Mouse (Mus musculus) midbrain, embryonic 14.5 days (tissue): ENCODE data around the gene Tgm5. TPM values are rescaled to one million over a fixed set of nuclear protein-coding genes. Genes with fewer than 3 reads are reported as not detected.

Experiments
- ATAC-seq: fragments of 200-750 bp; cut with Nextera tagmentation; 2 replicates; pipeline ENCODE4 v1.8.0; 2017; ENCODE audit warnings: moderate number of reproducible peaks, moderate library complexity; ENCODE audit not compliant: low FRiP score, low TSS enrichment
- DNase-seq: peaks from one replicate; pipeline ENCODE4 v3.0.0-alpha.2; 2015
- H3K27ac ChIP-seq: fragments of 300-500 bp; sonication (generic); replicated peaks from 2 replicates; pipeline ENCODE4 v1.5.1; 2014; ENCODE audit warnings: mild to moderate bottlenecking, low read depth, low read length, moderate library complexity
- H3K27me3 ChIP-seq: fragments of 300-500 bp; sonication (generic); 2 replicates; pipeline ENCODE4 v1.6.1; 2014; ENCODE audit warnings: low read length, control low read depth, mixed read lengths; ENCODE audit not compliant: control insufficient read depth, insufficient read depth
- H3K36me3 ChIP-seq: fragments of 300-500 bp; sonication (generic); 2 replicates; pipeline ENCODE4 v1.6.1; 2014; ENCODE audit warnings: low read length, control low read depth; ENCODE audit not compliant: control insufficient read depth, insufficient read depth
- H3K4me1 ChIP-seq: fragments of 300-500 bp; sonication (generic); 2 replicates; pipeline ENCODE4 v1.6.1; 2014; ENCODE audit warnings: mild to moderate bottlenecking, antibody characterized with exemption, low read length, control low read depth; ENCODE audit not compliant: control insufficient read depth, insufficient read depth
- H3K4me2 ChIP-seq: fragments of 300-500 bp; sonication (generic); 2 replicates; pipeline ENCODE4 v1.6.1; 2014; ENCODE audit warnings: mild to moderate bottlenecking, low read length, moderate library complexity
- H3K4me3 ChIP-seq: fragments of 300-500 bp; sonication (generic); replicated peaks from 2 replicates; pipeline ENCODE4 v1.5.1; 2014; ENCODE audit warnings: low read depth, low read length
- H3K9ac ChIP-seq: fragments of 300-500 bp; sonication (generic); replicated peaks from 2 replicates; pipeline ENCODE4 v1.6.1; 2014; ENCODE audit warnings: mild to moderate bottlenecking, low read length, moderate library complexity
- H3K9me3 ChIP-seq: fragments of 300-500 bp; sonication (generic); 2 replicates; pipeline ENCODE4 v1.6.1; 2016; ENCODE audit warnings: low read length, control low read depth, mixed read lengths; ENCODE audit not compliant: control insufficient read depth
- WGBS: fragments of 180-500 bp; shearing (Covaris S2); extraction: QIAGEN DNeasy Blood & Tissue Kit; methylation state at CpG from one replicate; pipeline ENCODE4 v1.1.7; 2014; 5-methylcytosine and 5-hydroxymethylcytosine counted together
- polyA plus RNA-seq: library from polyadenylated mRNA; unstranded; fragments of >200 nt; fragmentation: Nextera tagmentation; extraction: Ambion mirVana; gene quantifications from 2 replicates; pipeline ENCODE4 v1.2.1, GENCODE M21; 2014

The Tgm5 gene
- polyA plus RNA-seq, 1 experiment from 2014 or later: not detected

GRCm38 (mm10) chr2:121022918-121023317, 62.7 kb downstream of the Tgm5 start:
- Histone ChIP-seq H3K27me3 (no peaks in the 10 kb centered on the region), H3K9ac (no peak overlapping the region), H3K36me3 (peaks cover 1% of the 10 kb centered on the region), H3K4me3 (no peak overlapping the region), H3K27ac (no peak overlapping the region), H3K4me1 (no peaks in the 10 kb centered on the region), H3K4me2 (no peak overlapping the region), H3K9me3 (no peaks in the 10 kb centered on the region)
- DNase-seq: no peak
- ATAC-seq: no peak
- WGBS: 75% methylated on average over 5 of the region's 5 CpGs

GRCm38 (mm10) chr2:121017151-121017550, 68.5 kb downstream of the Tgm5 start:
- Histone ChIP-seq H3K36me3 (peaks cover 48% of the 10 kb centered on the region), H3K4me3 (no peak overlapping the region), H3K4me1 (no peaks in the 10 kb centered on the region), H3K9me3 (no peaks in the 10 kb centered on the region), H3K27me3 (no peaks in the 10 kb centered on the region), H3K9ac (no peak overlapping the region), H3K27ac (no peak overlapping the region), H3K4me2 (no peak overlapping the region)
- DNase-seq (no peak), ATAC-seq (no peak)
- 97% methylated on average over 1 of the region's 1 CpGs for WGBS

- peaks cover 58% of the 10 kb centered on the region for H3K36me3 ChIP-seq
Measured at GRCm38 (mm10) chr2:121016226-121016625, 69.4 kb downstream of the Tgm5 start.

GRCm38 (mm10) chr2:121015507-121015906, 70.1 kb downstream of the Tgm5 start:
- Histone ChIP-seq H3K4me2 (no peak overlapping the region), H3K9ac (no peak overlapping the region), H3K9me3 (no peaks in the 10 kb centered on the region), H3K27ac (no peak overlapping the region), H3K4me3 (no peak overlapping the region), H3K4me1 (no peaks in the 10 kb centered on the region), H3K36me3 (peaks cover 63% of the 10 kb centered on the region), H3K27me3 (no peaks in the 10 kb centered on the region)
- DNase-seq (no peak), ATAC-seq (no peak)
- whole genome bisulfite sequencing: 86% methylated on average over 2 of the region's 2 CpGs

More at GRCm38 (mm10) chr2:121016226-121016625, 69.4 kb downstream of the Tgm5 start:
- Histone ChIP-seq H3K4me1 (no peaks in the 10 kb centered on the region), H3K27ac (no peak overlapping the region), H3K27me3 (no peaks in the 10 kb centered on the region), H3K4me3 (no peak overlapping the region), H3K9me3 (no peaks in the 10 kb centered on the region), H3K9ac (no peak overlapping the region), H3K4me2 (no peak overlapping the region)
- 84% methylated on average over 9 of the region's 9 CpGs for WGBS
- ATAC-seq (no peak), DNase-seq (no peak)

- Histone ChIP-seq H3K9ac (no peak overlapping the region), H3K4me1 (peaks cover 10% of the 10 kb centered on the region), H3K27ac (no peak overlapping the region), H3K4me3 (no peak overlapping the region), H3K4me2 (no peak overlapping the region), H3K36me3 (peaks cover 61% of the 10 kb centered on the region), H3K9me3 (no peaks in the 10 kb centered on the region), H3K27me3 (no peaks in the 10 kb centered on the region)
- ATAC-seq (no peak), DNase-seq (no peak)
- 92% methylated on average over 9 of the region's 9 CpGs for WGBS
Measured at GRCm38 (mm10) chr2:121012676-121013075, 73.0 kb downstream of the Tgm5 start.

- Histone ChIP-seq H3K27me3 (no peaks in the 10 kb centered on the region), H3K36me3 (peaks cover 33% of the 10 kb centered on the region), H3K4me2 (peak overlapping the region; percentile 85), H3K4me1 (peaks cover 10% of the 10 kb centered on the region), H3K4me3 (peak overlapping the region; percentile 60), H3K27ac (no peak overlapping the region), H3K9me3 (no peaks in the 10 kb centered on the region), H3K9ac (peak overlapping the region; percentile 66)
- no peak for DNase-seq
- ATAC-seq: no peak
- 23% methylated on average over 5 of the region's 5 CpGs for WGBS
Measured at GRCm38 (mm10) chr2:121009071-121009677, 76.5 kb downstream of the Tgm5 start.

GRCm38 (mm10) chr2:121008664-121009007, 77.0 kb downstream of the Tgm5 start:
- no peaks in the 10 kb centered on the region for H3K27me3 ChIP-seq
- H3K4me3 ChIP-seq: peak overlapping the region; percentile 60
- H3K27ac ChIP-seq: peak overlapping the region; percentile 60; the same call in 1 of the 2 replicates
- WGBS: under 1% methylated on average over 12 of the region's 12 CpGs
- H3K9me3 ChIP-seq: no peaks in the 10 kb centered on the region
- H3K4me1 ChIP-seq: peaks cover 10% of the 10 kb centered on the region
- DNase-seq (no peak), ATAC-seq (no peak)
- peaks cover 29% of the 10 kb centered on the region for H3K36me3 ChIP-seq
- H3K9ac ChIP-seq: peak overlapping the region; percentile 66
- H3K4me2 ChIP-seq: peak overlapping the region; percentile 85

- peak; percentile 94 for ATAC-seq
- Histone ChIP-seq H3K4me3 (peak within 1 kb of the TSS; percentile 60), H3K27ac (peak within 1 kb of the TSS; percentile 60), H3K36me3 (peaks cover 25% of the 10 kb centered on the region), H3K9me3 (no peaks in the 10 kb centered on the region), H3K27me3 (no peaks in the 10 kb centered on the region), H3K4me1 (peaks cover 10% of the 10 kb centered on the region), H3K4me2 (peak within 1 kb of the TSS; percentile 85), H3K9ac (peak within 1 kb of the TSS; percentile 66)
- peak; percentile 93 for DNase-seq
- 2% methylated on average over 34 of the region's 34 CpGs for WGBS
Measured at GRCm38 (mm10) chr2:121007925-121008663, 77.5 kb downstream of the Tgm5 start, which contains the start of gene Ccndbp1. Gene Ccndbp1, plus strand, starts transcription at chr2:121008403.

- ATAC-seq (no peak), DNase-seq (no peak)
- H3K4me3 ChIP-seq: no peak overlapping the region
- H3K9ac ChIP-seq: no peak overlapping the region
- H3K27me3 ChIP-seq: no peaks in the 10 kb centered on the region
- peaks cover 15% of the 10 kb centered on the region for H3K36me3 ChIP-seq
- H3K9me3 ChIP-seq: no peaks in the 10 kb centered on the region
- H3K4me2 ChIP-seq: no peak overlapping the region
- 94% methylated on average over 1 of the region's 1 CpGs for WGBS
- H3K4me1 ChIP-seq: peaks cover 10% of the 10 kb centered on the region
- no peak overlapping the region for H3K27ac ChIP-seq
Measured at GRCm38 (mm10) chr2:121006986-121007385, 78.7 kb downstream of the Tgm5 start.
